Mouse (Mus musculus): ENCODE results near the gene Sbno1.

DNA sequence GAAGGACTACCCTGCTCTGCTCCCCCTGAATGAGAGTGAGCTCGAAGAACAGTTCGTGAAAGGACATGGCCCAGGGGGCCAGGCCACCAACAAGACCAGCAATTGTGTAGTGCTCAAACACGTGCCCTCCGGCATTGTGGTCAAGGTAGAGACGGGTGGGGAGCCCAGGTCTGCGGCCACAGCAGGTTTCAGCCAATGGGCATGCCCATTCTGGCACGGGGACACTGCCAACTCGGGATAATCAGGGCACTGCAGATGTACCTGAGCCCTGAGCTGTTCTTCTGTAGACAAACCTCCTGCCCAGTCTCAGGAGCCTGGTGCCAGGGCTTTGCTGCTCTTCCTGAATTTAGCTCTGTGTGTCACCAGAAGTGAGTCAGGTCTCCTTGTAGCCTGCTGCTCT is 87.0 kb downstream of the Sbno1 start:
- TF ChIP-seq CTCF (IDR thresholded peaks at IDR 0.05): no peak
- no peak for TF ChIP-seq EP300 (IDR thresholded peaks at IDR 0.05; ENCODE audit: insufficient read depth, low read depth, low read length)
